Mouse (Mus musculus) stomach, postnatal 0 days (tissue): Measurements from ENCODE around the gene Uqcc2.

Experiments
- CTCF ChIP-seq: IDR thresholded peaks from 2 replicates; pipeline ENCODE4 v1.5.1; 2016; ENCODE audit warnings: antibody characterized with exemption, low read depth, mild to moderate bottlenecking, moderate library complexity
- EP300 ChIP-seq: optimal IDR thresholded peaks from 2 replicates; pipeline ENCODE3; 2016; ENCODE audit warnings: antibody characterized with exemption

GRCm38 (mm10) chr17:27178427-27179177, 44.9 kb upstream of the Uqcc2 start:
- TF ChIP-seq EP300 (no peak), CTCF (no peak)
